Mouse (Mus musculus): ENCODE data around the gene Abcg1. TPM values are rescaled to one million over a fixed set of nuclear protein-coding genes. Genes with fewer than 3 reads are reported as not detected.

The Abcg1 gene
- polyA plus RNA-seq, 1 experiment from 2014 or later = 8.9 TPM

- no peaks in the 10 kb centered on the region for H3K4me1 ChIP-seq (ENCODE audit: insufficient read depth)
- H3K36me3 ChIP-seq (replicated peaks; ENCODE audit: insufficient read depth, low read length) = no peaks in the 10 kb centered on the region
- H3K27me3 ChIP-seq (ENCODE audit: insufficient read depth, low read length) = no peaks in the 10 kb centered on the region
- H3K4me2 ChIP-seq (ENCODE audit: low read depth, low read length) = no peak overlapping the region
- TF ChIP-seq CTCF (IDR thresholded peaks at IDR 0.05; ENCODE audit: low read depth) (no peak), EP300 (IDR thresholded peaks at IDR 0.05; ENCODE audit: low read depth) (no peak)
- H3K27ac ChIP-seq (ENCODE audit: low read depth) = no peak overlapping the region
- ATAC-seq (peak; percentile 31; the same call in 1 of the 2 replicates), DNase-seq (no peak)
- H3K9me3 ChIP-seq (ENCODE audit: low read length) = no peaks in the 10 kb centered on the region
- no peak overlapping the region for H3K9ac ChIP-seq (replicated peaks)
- WGBS (ENCODE audit: insufficient replicate concordance) = 46% methylated on average over 12 of the region's 12 CpGs
- no peak overlapping the region for H3K4me3 ChIP-seq (ENCODE audit: low read depth, low read length)
Measured at GRCm38 (mm10) chr17:31162607-31163006, 105.1 kb downstream of the Abcg1 start.

DNA sequence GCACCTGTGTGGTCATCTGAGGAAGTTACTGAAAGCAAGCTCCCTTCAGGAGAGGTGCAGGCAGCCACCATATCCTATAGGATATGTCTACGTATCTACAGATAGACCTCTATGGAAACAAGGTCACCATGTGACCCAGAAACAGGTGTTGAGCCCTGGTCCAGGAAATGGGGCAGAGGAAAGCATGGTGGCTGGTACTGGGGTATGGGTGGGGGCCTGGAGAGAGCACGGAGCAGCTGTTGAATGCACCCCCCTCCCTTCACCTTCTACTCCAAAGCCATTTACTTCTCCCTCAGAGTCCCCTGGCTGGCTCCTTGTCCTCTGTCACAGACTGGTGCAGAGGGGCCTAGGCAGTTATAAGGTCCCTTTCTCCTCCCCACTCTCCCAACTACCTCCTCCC, 106.3 kb downstream of the Abcg1 start:
- no peak overlapping the region for H3K4me3 ChIP-seq (ENCODE audit: low read depth, low read length)
- H3K9ac ChIP-seq (replicated peaks) = no peak overlapping the region
- H3K4me2 ChIP-seq (ENCODE audit: low read depth, low read length) = no peak overlapping the region
- DNase-seq = no peak
- no peaks in the 10 kb centered on the region for H3K27me3 ChIP-seq (ENCODE audit: insufficient read depth, low read length)
- H3K9me3 ChIP-seq (ENCODE audit: low read length) = no peaks in the 10 kb centered on the region
- no peak for TF ChIP-seq CTCF (IDR thresholded peaks at IDR 0.05; ENCODE audit: low read depth)
- TF ChIP-seq EP300 (IDR thresholded peaks at IDR 0.05; ENCODE audit: low read depth) = no peak
- H3K4me1 ChIP-seq (ENCODE audit: insufficient read depth) = no peaks in the 10 kb centered on the region
- 69% methylated on average over 2 of the region's 2 CpGs for WGBS (ENCODE audit: insufficient replicate concordance)
- H3K27ac ChIP-seq (ENCODE audit: low read depth) = no peak overlapping the region
- no peak for ATAC-seq
- H3K36me3 ChIP-seq (replicated peaks; ENCODE audit: insufficient read depth, low read length) = no peaks in the 10 kb centered on the region

- WGBS (ENCODE audit: insufficient replicate concordance) = 60% methylated on average over 6 of the region's 6 CpGs
- no peak within 1 kb of the TSS for H3K4me3 ChIP-seq (ENCODE audit: low read depth, low read length)
- H3K9me3 ChIP-seq (ENCODE audit: low read length) = no peaks in the 10 kb centered on the region
- H3K4me1 ChIP-seq (ENCODE audit: insufficient read depth) = no peaks in the 10 kb centered on the region
- ATAC-seq (no peak), DNase-seq (no peak)
- no peak within 1 kb of the TSS for H3K9ac ChIP-seq (replicated peaks)
- TF ChIP-seq CTCF (IDR thresholded peaks at IDR 0.05; ENCODE audit: low read depth) = no peak
- TF ChIP-seq EP300 (IDR thresholded peaks at IDR 0.05; ENCODE audit: low read depth) = no peak
- H3K27me3 ChIP-seq (ENCODE audit: insufficient read depth, low read length) = no peaks in the 10 kb centered on the region
- no peaks in the 10 kb centered on the region for H3K36me3 ChIP-seq (replicated peaks; ENCODE audit: insufficient read depth, low read length)
- no peak within 1 kb of the TSS for H3K27ac ChIP-seq (ENCODE audit: low read depth)
- no peak within 1 kb of the TSS for H3K4me2 ChIP-seq (ENCODE audit: low read depth, low read length)
Measured at GRCm38 (mm10) chr17:31165127-31165526, 107.7 kb downstream of the Abcg1 start, which contains the start of gene Tff1. Gene Tff1 (minus strand): TSS chr17:31165277.

Other genes starting within 250 kb of the Abcg1 start
- not detected in 2 replicates for gene Glp1r, start 155.9 kb upstream of the Abcg1 start, polyA plus RNA-seq (2015; fragmentation: Nextera tagmentation; extraction: Ambion mirVana)
- gene Umodl1, start 103.0 kb upstream of the Abcg1 start, polyA plus RNA-seq (2015; fragmentation: Nextera tagmentation; extraction: Ambion mirVana) = 0.05 and 0.17 TPM in 2 replicates
- 932 and 1,034 TPM in 2 replicates for gene Tff3, start 72.0 kb downstream of the Abcg1 start, polyA plus RNA-seq (2015; fragmentation: Nextera tagmentation; extraction: Ambion mirVana)
- 0.33 and 0.39 TPM in 2 replicates for gene Tff2, start 86.6 kb downstream of the Abcg1 start, polyA plus RNA-seq (2015; fragmentation: Nextera tagmentation; extraction: Ambion mirVana)
- gene Tff1, start 107.6 kb downstream of the Abcg1 start, polyA plus RNA-seq (2015; fragmentation: Nextera tagmentation; extraction: Ambion mirVana) = not detected in 2 replicates
- 0.62 and 0.73 TPM in 2 replicates for gene Tmprss3, start 141.3 kb downstream of the Abcg1 start, polyA plus RNA-seq (2015; fragmentation: Nextera tagmentation; extraction: Ambion mirVana)
- 4.2 and 4.6 TPM in 2 replicates for gene Ubash3a, start 150.2 kb downstream of the Abcg1 start, polyA plus RNA-seq (2015; fragmentation: Nextera tagmentation; extraction: Ambion mirVana)
- 0.90 and 1.0 TPM in 2 replicates for gene Rsph1, start 219.7 kb downstream of the Abcg1 start, polyA plus RNA-seq (2015; fragmentation: Nextera tagmentation; extraction: Ambion mirVana)
- 4.3 and 4.5 TPM in 2 replicates for gene Slc37a1, start 229.1 kb downstream of the Abcg1 start, polyA plus RNA-seq (2015; fragmentation: Nextera tagmentation; extraction: Ambion mirVana)